Mouse (Mus musculus) MEL (cell line): ENCODE results near the gene D11Wsu47e.

ENCODE experiments used
- CTCF ChIP-seq, 3 experiments: IDR thresholded peaks in 2 of 3; conservative IDR thresholded peaks in 1 of 3; 2 replicates each; pipeline ENCODE4 v1.5.1; 2011 to 2012; ENCODE audit warnings: low read length in 3 of 3, low read depth in 2 of 3, mild to moderate bottlenecking in 2 of 3, improper control_type of control experiment in 1 of 3, inconsistent platforms in 1 of 3, mixed read lengths in 1 of 3, moderate library complexity in 1 of 3; ENCODE audit not compliant: control insufficient read depth in 1 of 3, insufficient read depth in 1 of 3, poor library complexity in 1 of 3, severe bottlenecking in 1 of 3
- ELF1 ChIP-seq: IDR thresholded peaks from 2 replicates; pipeline ENCODE4 v1.6.1; 2014; ENCODE audit warnings: low read depth, mild to moderate bottlenecking, inconsistent platforms, low read length, improper control_type of control experiment, moderate library complexity
- EP300 ChIP-seq, 2 experiments: IDR thresholded peaks; 2 replicates each; pipeline ENCODE4 v1.6.1; 2011; ENCODE audit warnings: improper control_type of control experiment in 2 of 2, low read length in 2 of 2, low read depth in 1 of 2, mild to moderate bottlenecking in 1 of 2
- GABPA ChIP-seq: IDR thresholded peaks from 2 replicates; pipeline ENCODE4 v1.6.1; 2012; ENCODE audit warnings: low read depth, mild to moderate bottlenecking, inconsistent platforms, low read length, improper control_type of control experiment, moderate library complexity
- HCFC1 ChIP-seq: IDR thresholded peaks from 2 replicates; pipeline ENCODE4 v1.6.1; 2012; ENCODE audit warnings: low read depth, mild to moderate bottlenecking, inconsistent platforms, low read length, improper control_type of control experiment, moderate library complexity
- MAX ChIP-seq: IDR thresholded peaks from 2 replicates; pipeline ENCODE4 v1.6.1; 2011; ENCODE audit warnings: low read length, improper control_type of control experiment
- MYC ChIP-seq: IDR thresholded peaks from 2 replicates; pipeline ENCODE4 v1.6.1; 2011; ENCODE audit warnings: low read depth, mild to moderate bottlenecking, low read length, improper control_type of control experiment, moderate library complexity
- POLR2A ChIP-seq, 2 experiments: IDR thresholded peaks; 2 replicates each; pipeline ENCODE4 v1.6.1; 2011 to 2012; ENCODE audit warnings: low read length in 2 of 2, mild to moderate bottlenecking in 2 of 2, control low read depth in 1 of 2, improper control_type of control experiment in 1 of 2, low read depth in 1 of 2, moderate library complexity in 1 of 2; ENCODE audit not compliant: control insufficient read depth in 1 of 2, insufficient read depth in 1 of 2, poor library complexity in 1 of 2
- POLR2AphosphoS5 ChIP-seq: IDR thresholded peaks from 2 replicates; pipeline ENCODE4 v1.6.1; 2012; ENCODE audit warnings: low read depth, borderline replicate concordance, mild to moderate bottlenecking, inconsistent platforms, low read length, moderate library complexity, mixed read lengths
- TBP ChIP-seq: IDR thresholded peaks from 2 replicates; pipeline ENCODE4 v1.8.0; 2011; ENCODE audit warnings: low read depth, low read length, improper control_type of control experiment
- UBTF ChIP-seq: IDR thresholded peaks from 2 replicates; pipeline ENCODE4 v1.6.1; 2012; ENCODE audit warnings: low read depth, mild to moderate bottlenecking, inconsistent platforms, low read length, improper control_type of control experiment, moderate library complexity, borderline replicate concordance; ENCODE audit not compliant: insufficient read depth
- USF1 ChIP-seq: IDR thresholded peaks from 2 replicates; pipeline ENCODE4 v1.6.1; 2014; ENCODE audit warnings: low read depth, mild to moderate bottlenecking, inconsistent platforms, low read length, improper control_type of control experiment, moderate library complexity

- no peak for TF ChIP-seq CTCF (IDR thresholded peaks at IDR 0.05 in 2 of 3, conservative IDR thresholded peaks at IDR 0.05 in 1 of 3; ENCODE audit: control insufficient read depth in 1 of 3, insufficient read depth in 1 of 3, low read depth in 2 of 3, low read length in 3 of 3, poor library complexity in 1 of 3, severe bottlenecking in 1 of 3)
- no peak for TF ChIP-seq TBP
- no peak for TF ChIP-seq UBTF
- TF ChIP-seq MYC: no peak
- TF ChIP-seq HCFC1: no peak
- no peak for TF ChIP-seq POLR2A (IDR thresholded peaks at IDR 0.05; ENCODE audit: control insufficient read depth in 1 of 2, insufficient read depth in 1 of 2, low read depth in 1 of 2, low read length in 2 of 2, poor library complexity in 1 of 2)
- TF ChIP-seq EP300 (IDR thresholded peaks at IDR 0.05; ENCODE audit: low read depth in 1 of 2, low read length in 2 of 2): no peak
- no peak for TF ChIP-seq POLR2AphosphoS5
- no peak for TF ChIP-seq ELF1
- TF ChIP-seq USF1: no peak
- no peak for TF ChIP-seq GABPA
- no peak for TF ChIP-seq MAX
Measured at GRCm38 (mm10) chr11:113676847-113677246, 7.4 kb upstream of the D11Wsu47e start.
